Mouse (Mus musculus): ENCODE results near the gene Rere. TPM values are rescaled to one million over a fixed set of nuclear protein-coding genes. Genes with fewer than 3 reads are reported as not detected.

The Rere gene
- polyA plus RNA-seq, 1 experiment from 2014 or later: 29.5 TPM

- ATAC-seq (ENCODE audit: insufficient number of reproducible peaks, low FRiP score): no peak
- no peak overlapping the region for H3K27ac ChIP-seq (ENCODE audit: poor library complexity, severe bottlenecking)
- H3K4me2 ChIP-seq: no peak overlapping the region
- H3K4me3 ChIP-seq: no peak overlapping the region
- H3K9ac ChIP-seq: no peak overlapping the region
- no peaks in the 10 kb centered on the region for H3K36me3 ChIP-seq
- no peaks in the 10 kb centered on the region for H3K27me3 ChIP-seq (replicated peaks)
- peaks cover 73% of the 10 kb centered on the region for H3K4me1 ChIP-seq (replicated peaks)
- WGBS: 63% methylated on average over 8 of the region's 8 CpGs
- no peaks in the 10 kb centered on the region for H3K9me3 ChIP-seq (replicated peaks)
Measured at GRCm38 (mm10) chr4:150393607-150394006, 112.2 kb downstream of the Rere start.

- Histone ChIP-seq H3K4me2 (no peak overlapping the region), H3K4me3 (no peak overlapping the region), H3K9ac (no peak overlapping the region), H3K36me3 (no peaks in the 10 kb centered on the region), H3K27ac (ENCODE audit: poor library complexity, severe bottlenecking) (no peak overlapping the region), H3K9me3 (replicated peaks) (no peaks in the 10 kb centered on the region), H3K4me1 (replicated peaks) (peaks cover 73% of the 10 kb centered on the region), H3K27me3 (replicated peaks) (no peaks in the 10 kb centered on the region)
- 83% methylated on average over 4 of the region's 4 CpGs for WGBS
- ATAC-seq (ENCODE audit: insufficient number of reproducible peaks, low FRiP score): no peak
Measured at GRCm38 (mm10) chr4:150394091-150394490, 112.6 kb downstream of the Rere start.

GRCm38 (mm10) chr4:150396339-150396738 is 114.9 kb downstream of the Rere start:
- ATAC-seq (ENCODE audit: insufficient number of reproducible peaks, low FRiP score): no peak
- peaks cover 77% of the 10 kb centered on the region for H3K4me1 ChIP-seq (replicated peaks)

GRCm38 (mm10) chr4:150396826-150397620 is 115.6 kb downstream of the Rere start:
- Histone ChIP-seq H3K9ac (peak overlapping the region; percentile 43; the same call in 1 of the 2 replicates), H3K36me3 (no peaks in the 10 kb centered on the region), H3K4me2 (peak overlapping the region; percentile 43), H3K27me3 (replicated peaks) (no peaks in the 10 kb centered on the region), H3K4me1 (replicated peaks) (peaks cover 78% of the 10 kb centered on the region), H3K9me3 (replicated peaks) (no peaks in the 10 kb centered on the region), H3K27ac (ENCODE audit: poor library complexity, severe bottlenecking) (peak overlapping the region; percentile 73), H3K4me3 (no peak overlapping the region)
- ATAC-seq (ENCODE audit: insufficient number of reproducible peaks, low FRiP score): no peak
- 36% methylated on average over 13 of the region's 13 CpGs for whole genome bisulfite sequencing

More at GRCm38 (mm10) chr4:150396339-150396738, 114.9 kb downstream of the Rere start:
- Histone ChIP-seq H3K27me3 (replicated peaks) (no peaks in the 10 kb centered on the region), H3K4me3 (no peak overlapping the region), H3K27ac (ENCODE audit: poor library complexity, severe bottlenecking) (peak overlapping the region; percentile 73), H3K9me3 (replicated peaks) (no peaks in the 10 kb centered on the region), H3K36me3 (no peaks in the 10 kb centered on the region), H3K9ac (no peak overlapping the region), H3K4me2 (no peak overlapping the region)

GRCm38 (mm10) chr4:150399032-150399431 is 117.6 kb downstream of the Rere start:
- H3K9me3 ChIP-seq (replicated peaks): no peaks in the 10 kb centered on the region
- no peak for ATAC-seq (ENCODE audit: insufficient number of reproducible peaks, low FRiP score)
- 63% methylated on average over 2 of the region's 2 CpGs for WGBS
- no peak overlapping the region for H3K27ac ChIP-seq (ENCODE audit: poor library complexity, severe bottlenecking)
- H3K4me3 ChIP-seq: no peak overlapping the region
- peaks cover 82% of the 10 kb centered on the region for H3K4me1 ChIP-seq (replicated peaks)
- H3K27me3 ChIP-seq (replicated peaks): no peaks in the 10 kb centered on the region
- no peaks in the 10 kb centered on the region for H3K36me3 ChIP-seq
- no peak overlapping the region for H3K9ac ChIP-seq
- no peak overlapping the region for H3K4me2 ChIP-seq

- no peak for ATAC-seq (ENCODE audit: insufficient number of reproducible peaks, low FRiP score)
- no peak overlapping the region; the same call in 1 of the 2 replicates for H3K27ac ChIP-seq (ENCODE audit: poor library complexity, severe bottlenecking)
Measured at GRCm38 (mm10) chr4:150401830-150402607, 120.6 kb downstream of the Rere start.

GRCm38 (mm10) chr4:150402608-150402985 is 121.2 kb downstream of the Rere start:
- Histone ChIP-seq H3K4me3 (no peak overlapping the region), H3K9me3 (replicated peaks) (no peaks in the 10 kb centered on the region), H3K27ac (ENCODE audit: poor library complexity, severe bottlenecking) (no peak overlapping the region; the same call in 1 of the 2 replicates), H3K4me1 (replicated peaks) (peaks cover 84% of the 10 kb centered on the region), H3K36me3 (peaks cover 6% of the 10 kb centered on the region; the same call in 1 of the 2 replicates), H3K27me3 (replicated peaks) (no peaks in the 10 kb centered on the region), H3K4me2 (no peak overlapping the region), H3K9ac (no peak overlapping the region)
- no peak for ATAC-seq (ENCODE audit: insufficient number of reproducible peaks, low FRiP score)
- 51% methylated on average over 4 of the region's 4 CpGs for WGBS

More at GRCm38 (mm10) chr4:150401830-150402607, 120.6 kb downstream of the Rere start:
- Histone ChIP-seq H3K27me3 (replicated peaks) (no peaks in the 10 kb centered on the region), H3K36me3 (peaks cover 3% of the 10 kb centered on the region; the same call in 1 of the 2 replicates), H3K4me3 (no peak overlapping the region), H3K9me3 (replicated peaks) (no peaks in the 10 kb centered on the region), H3K4me1 (replicated peaks) (peaks cover 84% of the 10 kb centered on the region), H3K4me2 (no peak overlapping the region), H3K9ac (no peak overlapping the region)
- 29% methylated on average over 13 of the region's 13 CpGs for WGBS

GRCm38 (mm10) chr4:150403941-150404340 is 122.5 kb downstream of the Rere start:
- H3K4me2 ChIP-seq: no peak overlapping the region
- no peak overlapping the region for H3K9ac ChIP-seq
- H3K9me3 ChIP-seq (replicated peaks): no peaks in the 10 kb centered on the region
- H3K36me3 ChIP-seq: peaks cover 17% of the 10 kb centered on the region; the same call in 1 of the 2 replicates
- ATAC-seq (ENCODE audit: insufficient number of reproducible peaks, low FRiP score): no peak
- H3K4me1 ChIP-seq (replicated peaks): peaks cover 83% of the 10 kb centered on the region
- 0 out of 2 replicates have a peak overlapping the region, but pooled peaks have one; percentile 11 for H3K27ac ChIP-seq (ENCODE audit: poor library complexity, severe bottlenecking)
- no peak overlapping the region for H3K4me3 ChIP-seq
- H3K27me3 ChIP-seq (replicated peaks): no peaks in the 10 kb centered on the region
- 51% methylated on average over 11 of the region's 11 CpGs for WGBS

GRCm38 (mm10) chr4:150404583-150404982 is 123.1 kb downstream of the Rere start:
- H3K27ac ChIP-seq (ENCODE audit: poor library complexity, severe bottlenecking): no peak overlapping the region
- H3K4me3 ChIP-seq: no peak overlapping the region
- H3K9me3 ChIP-seq (replicated peaks): no peaks in the 10 kb centered on the region
- WGBS: 19% methylated on average over 6 of the region's 6 CpGs
- no peak for ATAC-seq (ENCODE audit: insufficient number of reproducible peaks, low FRiP score)
- H3K36me3 ChIP-seq: peaks cover 17% of the 10 kb centered on the region; the same call in 1 of the 2 replicates
- H3K4me1 ChIP-seq (replicated peaks): peaks cover 78% of the 10 kb centered on the region
- H3K27me3 ChIP-seq (replicated peaks): no peaks in the 10 kb centered on the region
- no peak overlapping the region for H3K9ac ChIP-seq
- peak overlapping the region; percentile 14; the same call in 1 of the 2 replicates for H3K4me2 ChIP-seq

GRCm38 (mm10) chr4:150405786-150406185 is 124.3 kb downstream of the Rere start:
- no peak overlapping the region for H3K27ac ChIP-seq (ENCODE audit: poor library complexity, severe bottlenecking)
- no peaks in the 10 kb centered on the region for H3K27me3 ChIP-seq (replicated peaks)
- H3K9ac ChIP-seq: no peak overlapping the region
- peaks cover 24% of the 10 kb centered on the region for H3K36me3 ChIP-seq
- ATAC-seq (ENCODE audit: insufficient number of reproducible peaks, low FRiP score): no peak
- H3K9me3 ChIP-seq (replicated peaks): no peaks in the 10 kb centered on the region
- WGBS: 34% methylated on average over 5 of the region's 5 CpGs
- peaks cover 72% of the 10 kb centered on the region for H3K4me1 ChIP-seq (replicated peaks)
- peak overlapping the region; percentile 47 for H3K4me2 ChIP-seq
- H3K4me3 ChIP-seq: no peak overlapping the region

GRCm38 (mm10) chr4:150406320-150406719 is 124.9 kb downstream of the Rere start:
- Histone ChIP-seq H3K36me3 (peaks cover 24% of the 10 kb centered on the region), H3K9ac (peak overlapping the region; percentile 47; the same call in 1 of the 2 replicates), H3K27me3 (replicated peaks) (no peaks in the 10 kb centered on the region), H3K4me2 (peak overlapping the region; percentile 47), H3K27ac (ENCODE audit: poor library complexity, severe bottlenecking) (peak overlapping the region; percentile 24; the same call in 1 of the 2 replicates), H3K9me3 (replicated peaks) (no peaks in the 10 kb centered on the region), H3K4me1 (replicated peaks) (peaks cover 67% of the 10 kb centered on the region), H3K4me3 (no peak overlapping the region)
- ATAC-seq (ENCODE audit: insufficient number of reproducible peaks, low FRiP score): no peak
- WGBS: 13% methylated on average over 21 of the region's 21 CpGs
